Mouse (Mus musculus) gastrocnemius, adult 18-20 months (tissue): Measurements from ENCODE around the gene Thbs3. TPM values are rescaled to one million over a fixed set of nuclear protein-coding genes. Genes with fewer than 3 reads are reported as not detected.
A peak's percentile ranks its signal among the peaks of the same experiment; 100 is the strongest.

Experiments used
- DNase-seq: peaks from one replicate; pipeline ENCODE4 v3.0.0; 2021; ENCODE audit warnings: low spot score
- microRNA-seq: library from miRNA; unstranded; fragments of <30 nt; microRNA quantifications from one replicate; pipeline ENCODE4 v1.2.0, GENCODE M21; 2021
- total RNA-seq, 2 experiments: library from RNA; stranded (reverse); gene quantifications; 2 replicates each; pipeline ENCODE4 v1.2.3; 2021

Thbs3 gene
- total RNA-seq, 2 experiments from 2014 or later: 3.6 to 9.2 TPM

DNA sequence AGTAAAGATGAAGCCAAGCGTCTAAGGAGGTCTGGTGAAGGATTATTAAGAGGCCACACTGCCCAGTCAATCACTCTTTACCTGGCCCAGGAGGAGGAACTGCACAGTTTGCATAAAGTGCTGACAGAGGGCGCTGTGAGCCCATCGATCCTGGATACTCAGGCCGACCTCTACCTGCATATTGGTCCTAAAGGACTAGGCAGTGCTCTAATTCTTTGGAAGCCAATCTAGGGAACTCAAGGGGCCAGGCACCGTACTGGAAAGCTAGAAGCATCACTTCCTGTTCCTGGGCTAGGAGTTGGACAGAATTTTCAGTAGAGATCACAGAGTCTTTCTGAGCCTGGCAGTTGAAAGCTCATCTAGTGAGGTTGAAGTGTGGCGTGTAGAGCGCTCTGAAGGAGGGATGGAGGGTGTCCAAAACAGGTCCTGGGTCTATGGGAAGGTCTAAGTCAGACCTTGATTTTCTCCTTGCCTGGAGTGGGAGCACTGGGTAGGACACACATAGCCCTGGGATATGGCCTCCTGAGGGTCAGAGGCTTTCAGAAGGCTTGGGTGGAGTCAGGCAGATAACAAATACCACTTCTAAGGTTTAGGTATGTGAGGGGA, 35.6 kb downstream of the Thbs3 start:
- peak; percentile 65 for DNase-seq

- peak; percentile 42 for DNase-seq
Measured at GRCm38 (mm10) chr3:89251365-89251895, 36.5 kb downstream of the Thbs3 start.

DNA sequence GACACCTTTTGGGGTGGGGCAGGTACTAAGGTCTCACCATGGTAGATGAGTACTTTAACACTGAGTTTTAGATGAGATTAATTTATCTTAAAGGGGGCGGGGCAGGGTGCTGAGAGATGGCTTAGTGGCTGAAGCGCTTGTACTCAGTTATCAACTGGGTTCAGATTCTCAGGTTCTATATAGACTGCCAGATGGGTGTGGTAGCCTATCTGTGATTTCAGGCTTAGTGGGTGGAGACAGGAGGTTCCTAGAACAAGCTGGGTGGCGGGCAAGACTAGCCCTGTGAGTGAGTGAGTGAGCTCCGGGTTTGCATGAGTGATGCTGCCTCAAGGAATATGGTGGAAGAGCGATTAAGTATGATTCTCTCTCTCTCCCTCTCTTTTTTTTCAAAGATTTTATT, 40.0 kb downstream of the Thbs3 start:
- no peak for DNase-seq

DNA sequence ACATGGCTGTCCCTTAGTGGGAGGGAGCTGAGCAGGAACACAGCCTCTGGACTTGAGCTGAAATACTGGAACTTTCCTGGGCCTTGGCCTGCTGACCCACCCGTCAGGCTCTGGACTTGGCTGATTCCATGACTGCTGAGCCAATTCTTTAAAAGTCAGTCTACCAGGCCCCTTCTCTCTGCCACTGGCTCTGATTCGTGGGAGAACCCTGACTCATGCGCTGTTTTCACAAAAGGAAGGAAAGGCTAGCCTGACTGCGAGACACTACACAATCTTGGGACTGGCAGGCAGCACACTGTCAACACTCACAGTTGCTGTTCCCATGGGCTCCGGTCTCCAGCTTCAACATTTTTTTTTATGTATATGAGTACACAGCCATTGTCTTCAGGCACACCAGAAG, 41.2 kb downstream of the Thbs3 start:
- no peak for DNase-seq

GRCm38 (mm10) chr3:89259076-89259475, 44.1 kb downstream of the Thbs3 start, which contains the start of gene Dpm3:
Dpm3 (plus strand) TSS chr3:89259358.
- no peak for DNase-seq

GRCm38 (mm10) chr3:89260211-89260610, 45.2 kb downstream of the Thbs3 start:
- DNase-seq: no peak

DNA sequence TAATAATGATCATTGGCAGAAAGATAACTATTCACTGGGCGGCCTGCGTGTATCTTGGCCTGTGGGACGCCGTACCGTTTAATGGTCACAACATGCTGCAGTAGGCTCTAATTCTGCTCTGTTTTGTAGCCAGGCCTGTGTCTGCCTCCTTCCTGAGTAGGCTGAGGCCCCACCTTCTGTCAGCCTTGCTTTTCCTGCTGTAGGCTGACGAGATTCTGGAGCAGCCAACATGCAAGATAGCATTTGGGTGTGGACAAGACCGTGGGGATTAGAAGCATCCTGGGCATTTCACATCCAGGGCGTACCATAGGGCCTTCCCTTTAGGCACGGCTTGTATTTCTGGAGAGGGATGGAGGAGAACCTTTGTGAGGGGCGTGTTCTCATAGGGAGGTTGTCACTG, 47.4 kb downstream of the Thbs3 start:
- DNase-seq: no peak

DNA sequence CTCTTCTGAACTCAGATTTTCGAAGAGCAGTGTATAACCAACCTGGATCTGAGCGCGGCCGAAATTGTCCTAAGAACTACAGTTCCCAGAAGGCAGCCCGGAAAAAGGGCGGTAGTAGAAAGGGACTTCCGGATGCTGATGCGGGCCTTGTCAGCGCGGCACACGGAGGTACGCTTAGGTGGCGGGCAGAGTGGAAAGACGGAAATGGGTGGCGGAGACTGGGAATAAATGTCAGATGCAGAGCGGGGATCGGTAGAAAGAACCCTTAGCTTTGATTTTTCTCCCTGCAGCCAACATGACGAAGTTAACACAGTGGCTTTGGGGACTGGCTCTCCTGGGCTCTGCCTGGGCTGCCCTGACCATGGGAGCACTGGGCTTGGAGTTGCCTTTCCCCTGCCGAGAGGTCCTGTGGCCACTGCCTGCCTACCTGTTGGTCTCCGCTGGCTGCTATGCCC, 51.5 kb downstream of the Thbs3 start:
- peak; percentile 78 for DNase-seq

- DNase-seq: no peak
Measured at GRCm38 (mm10) chr3:89268916-89269315, 53.9 kb downstream of the Thbs3 start.

GRCm38 (mm10) chr3:89270051-89270755, 55.2 kb downstream of the Thbs3 start, which contains the start of gene Slc50a1:
Slc50a1 (minus strand) TSS chr3:89270570.
- peak; percentile 90 for DNase-seq

- DNase-seq: peak; percentile 49
Measured at GRCm38 (mm10) chr3:89270891-89271290, 55.9 kb downstream of the Thbs3 start.

DNA sequence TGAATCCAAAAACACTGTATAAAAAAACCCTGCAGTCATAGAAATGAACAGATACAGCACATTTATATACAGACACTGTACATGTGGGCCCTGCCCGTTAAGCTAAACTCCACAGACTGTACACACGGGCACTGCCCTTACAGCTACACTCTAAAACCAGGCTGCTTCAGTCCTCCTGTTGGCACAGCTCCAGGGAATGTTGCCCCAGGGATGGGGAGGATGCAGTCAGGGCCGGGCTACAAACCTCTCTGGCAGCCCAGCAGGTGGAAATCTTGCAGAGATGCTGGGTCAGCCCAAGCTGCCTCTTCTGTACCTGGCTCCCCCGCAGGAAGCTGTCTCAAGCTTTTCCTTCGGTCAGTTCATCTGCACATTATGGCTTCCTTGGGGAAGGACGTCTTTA, 56.8 kb downstream of the Thbs3 start:
- DNase-seq: no peak

DNA sequence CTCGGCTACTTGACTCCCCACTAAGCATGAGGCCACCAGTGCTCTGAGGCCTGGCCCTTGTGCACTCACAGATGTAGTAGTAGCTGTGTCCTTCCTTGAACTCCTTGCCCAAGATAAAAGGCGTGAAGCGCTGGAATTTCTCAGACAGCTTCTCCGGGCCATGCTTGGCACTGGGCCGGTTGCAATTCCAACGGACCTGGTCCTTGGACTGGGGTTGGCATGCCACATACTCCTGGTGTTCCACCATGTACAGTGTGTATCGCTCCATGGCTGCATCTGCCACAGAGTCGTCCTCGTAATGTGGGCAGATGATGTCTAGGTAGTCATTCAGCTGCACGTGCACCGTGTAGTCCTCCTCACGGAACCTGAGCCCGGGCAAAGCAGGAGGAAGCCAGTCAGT, 61.1 kb downstream of the Thbs3 start:
- no peak for DNase-seq

Small RNA genes within 50 kb of the gene (microRNA-seq; reads per million reads assigned to microRNA genes)
- gene Mir92b: 29.0 reads per million, percentile 41 among the genes with 10 or more reads in this experiment

Other genes with a start within 250 kb of the Thbs3 start
- 10 to 100 TPM; 15.4 to 20.2 TPM for gene Rusc1, start 121.9 kb upstream of the Thbs3 start, total RNA-seq
- not detected for gene Gm43738, start 114.1 kb upstream of the Thbs3 start, total RNA-seq
- 10 to 100 TPM; 27.2 to 27.8 TPM for gene Fdps, start 113.2 kb upstream of the Thbs3 start, total RNA-seq
- not detected for gene Pklr, start 79.0 kb upstream of the Thbs3 start, total RNA-seq
- under 1 TPM; 0.14 to 0.26 TPM for gene Hcn3, start 55.0 kb upstream of the Thbs3 start, total RNA-seq
- gene Clk2, start 50.4 kb upstream of the Thbs3 start, total RNA-seq: 10 to 100 TPM; 16.6 to 18.6 TPM
- 10 to 100 TPM; 37.8 to 38.4 TPM for gene Scamp3, start 37.7 kb upstream of the Thbs3 start, total RNA-seq
- 10 to 100 TPM; 16.5 to 22.2 TPM for gene Fam189b, start 32.0 kb upstream of the Thbs3 start, total RNA-seq
- gene Gba, start 12.3 kb upstream of the Thbs3 start, total RNA-seq: 10 to 100 TPM; 15.5 to 17.8 TPM
- 10 to 100 TPM; 45.4 to 46.7 TPM for gene Mtx1, start 11.9 kb downstream of the Thbs3 start, total RNA-seq
- gene Muc1, start 13.9 kb downstream of the Thbs3 start, total RNA-seq: under 1 TPM; 0.18 to 0.40 TPM
- 10 to 100 TPM; 70.2 to 74.5 TPM for gene Krtcap2, start 30.8 kb downstream of the Thbs3 start, total RNA-seq
- gene Trim46, start 31.1 kb downstream of the Thbs3 start, total RNA-seq: under 1 TPM; 0.14 to 0.31 TPM
- gene Dpm3, start 44.2 kb downstream of the Thbs3 start, total RNA-seq: 10 to 100 TPM; 22.6 to 24.3 TPM
- 1 to 10 TPM; 7.0 to 8.9 TPM for gene Slc50a1, start 55.4 kb downstream of the Thbs3 start, total RNA-seq
- gene Efna1, start 66.0 kb downstream of the Thbs3 start, total RNA-seq: 10 to 100 TPM in 1 of 2 experiments, 1 to 10 TPM in 1; 5.7 to 18.8 TPM
- not detected for gene Efna3, start 107.8 kb downstream of the Thbs3 start, total RNA-seq
- gene Efna4, start 122.8 kb downstream of the Thbs3 start, total RNA-seq: not detected
- gene Adam15, start 134.8 kb downstream of the Thbs3 start, total RNA-seq: 10 to 100 TPM; 16.9 to 26.1 TPM
- not detected for gene Dcst2, start 146.8 kb downstream of the Thbs3 start, total RNA-seq
- not detected for gene Dcst1, start 150.1 kb downstream of the Thbs3 start, total RNA-seq
- gene Zbtb7b, start 179.6 kb downstream of the Thbs3 start, total RNA-seq: 10 to 100 TPM; 26.4 to 28.3 TPM
- under 1 TPM in 1 of 2 experiments, not detected in 1; 0.59 TPM for gene Lenep, start 187.6 kb downstream of the Thbs3 start, total RNA-seq
- 10 to 100 TPM; 45.2 to 51.6 TPM for gene Flad1, start 196.7 kb downstream of the Thbs3 start, total RNA-seq
- gene Cks1b, start 203.2 kb downstream of the Thbs3 start, total RNA-seq: 1 to 10 TPM; 2.2 to 2.7 TPM
- gene Shc1, start 203.3 kb downstream of the Thbs3 start, total RNA-seq: 10 to 100 TPM; 14.7 to 19.1 TPM
- gene Pygo2, start 215.0 kb downstream of the Thbs3 start, total RNA-seq: 10 to 100 TPM in 1 of 2 experiments, 1 to 10 TPM in 1; 7.8 to 11.6 TPM
- gene Pbxip1, start 221.5 kb downstream of the Thbs3 start, total RNA-seq: 100 to 1,000 TPM; 226 to 236 TPM
- 1 to 10 TPM; 8.7 to 9.2 TPM for gene Pmvk, start 239.4 kb downstream of the Thbs3 start, total RNA-seq